Comparison of ENCODE assay signal across 9 mouse cellular contexts in the genomic region with DNA sequence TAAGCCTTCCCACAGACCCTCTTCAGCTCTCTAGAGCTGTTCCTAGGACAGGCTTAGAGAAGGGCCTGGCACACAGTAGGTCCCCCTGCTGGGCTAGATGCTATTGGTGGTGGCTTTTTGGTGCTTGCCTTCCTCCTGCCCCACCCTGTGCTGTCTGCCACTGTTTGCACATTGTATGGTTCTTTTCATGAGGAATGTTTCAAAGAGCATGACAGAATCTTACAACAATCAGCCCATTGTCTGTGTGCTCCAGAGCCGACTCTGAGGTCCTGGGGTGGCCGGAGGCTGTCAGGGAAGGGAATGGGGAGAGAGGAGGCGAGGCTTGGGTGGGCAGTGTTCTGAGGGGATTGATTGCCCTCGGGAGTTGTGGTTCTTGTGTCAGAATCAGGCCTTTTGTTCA. TPM values are rescaled to one million over a fixed set of nuclear protein-coding genes. Genes with fewer than 3 reads are reported as not detected.
DNase-seq lines count a peak whose midpoint lies in the region; ATAC-seq and TF ChIP-seq lines count a peak whose summit lies in the region.
"Had no signal": no experiment of that assay in that cellular context is flagged by ENCODE, and none has a peak within 500 bp of the region (broad histone marks: within the 10 kb centered on the region; RNA-seq: fewer than 3 reads in every experiment).

No protein-coding gene starts in this region.

- TF ChIP-seq EP300 in ES-Bruce4 (IDR thresholded peaks at IDR 0.05; ENCODE audit: insufficient read depth, low read depth, low read length): 0 out of 2 replicates have a peak, but pooled peaks have one; percentile 38

- no peak for TF ChIP-seq POLR2A in cerebellum, adult 2 months (IDR thresholded peaks at IDR 0.05; ENCODE audit: borderline replicate concordance, insufficient read depth, low read length)
- no peak for TF ChIP-seq POLR2A in ES-Bruce4 (IDR thresholded peaks at IDR 0.05; ENCODE audit: insufficient read depth, low read length)
- TF ChIP-seq POLR2A in thymus, adult 2 months (IDR thresholded peaks at IDR 0.05; ENCODE audit: control insufficient read depth, extremely low read depth, insufficient read depth, low read length, poor library complexity): no peak

- H3K4me3 ChIP-seq in cerebellum, adult 2 months (replicated peaks; ENCODE audit: insufficient read depth, low read depth, low read length): no peak overlapping the region
- H3K4me3 ChIP-seq in ES-Bruce4 (ENCODE audit: low read depth, low read length): no peak overlapping the region
- no peak overlapping the region for H3K4me3 ChIP-seq in midbrain, embryonic 14.5 days (replicated peaks; ENCODE audit: low read depth, low read length)
- no peak overlapping the region for H3K4me3 ChIP-seq in thymus, adult 2 months (ENCODE audit: control insufficient read depth, insufficient read depth, low read length)

- H3K4me1 ChIP-seq in cerebellum, adult 2 months (ENCODE audit: control insufficient read depth, insufficient read depth, low read length): no peaks in the 10 kb centered on the region
- no peaks in the 10 kb centered on the region for H3K4me1 ChIP-seq in ES-Bruce4 (ENCODE audit: control insufficient read depth, insufficient read depth, low read length)
- no peaks in the 10 kb centered on the region for H3K4me1 ChIP-seq in midbrain, embryonic 14.5 days (ENCODE audit: control insufficient read depth, insufficient read depth, low read length)
- no peaks in the 10 kb centered on the region for H3K4me1 ChIP-seq in thymus, adult 2 months (replicated peaks; ENCODE audit: control insufficient read depth, insufficient read depth, low read length)

- H3K36me3 ChIP-seq in ES-Bruce4 (ENCODE audit: control insufficient read depth, insufficient read depth, low read length, poor library complexity, severe bottlenecking): peaks cover 30% of the 10 kb centered on the region
- peaks cover 71% of the 10 kb centered on the region for H3K36me3 ChIP-seq in midbrain, embryonic 14.5 days (ENCODE audit: control insufficient read depth, insufficient read depth, low read length)
- peaks cover 53% of the 10 kb centered on the region for H3K36me3 ChIP-seq in thymus, adult 2 months (ENCODE audit: control insufficient read depth, insufficient read depth, low read length)

- H3K27me3 ChIP-seq in cerebellum, adult 2 months (ENCODE audit: control insufficient read depth, insufficient read depth, low read length): no peaks in the 10 kb centered on the region
- no peaks in the 10 kb centered on the region for H3K27me3 ChIP-seq in ES-Bruce4 (ENCODE audit: control insufficient read depth, insufficient read depth, low read length, poor library complexity, severe bottlenecking)
- H3K27me3 ChIP-seq in midbrain, embryonic 14.5 days (ENCODE audit: control insufficient read depth, insufficient read depth, low read length): no peaks in the 10 kb centered on the region
- H3K27me3 ChIP-seq in thymus, adult 2 months (ENCODE audit: control insufficient read depth, insufficient read depth, low read length): no peaks in the 10 kb centered on the region

- no peaks in the 10 kb centered on the region for H3K9me3 ChIP-seq in ES-Bruce4 (replicated peaks; ENCODE audit: control insufficient read depth, insufficient read depth, low read length, poor library complexity, severe bottlenecking)
- no peaks in the 10 kb centered on the region for H3K9me3 ChIP-seq in midbrain, embryonic 14.5 days (ENCODE audit: control insufficient read depth, low read length)

- peak overlapping the region; percentile 3; the same call in 1 of the 2 replicates for H3K27ac ChIP-seq in cerebellum, adult 2 months (ENCODE audit: insufficient read depth, low read length)
- H3K27ac ChIP-seq in ES-Bruce4 (ENCODE audit: insufficient read depth, low read length): peak overlapping the region; percentile 53; the same call in 1 of the 2 replicates
- H3K27ac ChIP-seq in midbrain, embryonic 14.5 days (replicated peaks; ENCODE audit: low read depth, low read length): 0 out of 2 replicates have a peak overlapping the region, but pooled peaks have one; percentile 8
- no peak overlapping the region for H3K27ac ChIP-seq in thymus, adult 2 months (ENCODE audit: control insufficient read depth, insufficient read depth, low read length)

- WGBS in cerebellum, adult 2 months: 54% methylated on average over 4 of the region's 4 CpGs
- 11% methylated on average over 4 of the region's 4 CpGs for WGBS in midbrain, embryonic 14.5 days
- WGBS in thymus, adult 2 months: 87% methylated on average over 4 of the region's 4 CpGs

- H3K4me2 ChIP-seq in midbrain, embryonic 14.5 days (ENCODE audit: low read length): no peak overlapping the region

- DNase-seq in cerebellum, adult 2 months: peak in 1 of 2 experiments; percentile 27
- no peak for DNase-seq in cerebellum, adult 8-10 months
- DNase-seq in fibroblast of lung, adult 2 months (ENCODE audit: low read depth): peak; percentile 53
- peak; percentile 31 for DNase-seq in midbrain, embryonic 14.5 days
- no peak for DNase-seq in cerebellum, postnatal 4 days (ENCODE audit: low spot score in 2 of 2)
- DNase-seq in thymus, adult 2 months: no peak
- DNase-seq: thymus, postnatal 4 days had no signal

- H3K9ac ChIP-seq in ES-Bruce4 (ENCODE audit: low read depth, poor library complexity, severe bottlenecking): no peak overlapping the region
- no peak overlapping the region for H3K9ac ChIP-seq in midbrain, embryonic 14.5 days (replicated peaks; ENCODE audit: low read length)

- ATAC-seq in midbrain, embryonic 14.5 days (ENCODE audit: low FRiP score, low TSS enrichment): no peak
- ATAC-seq in erythroblast, adult 5-6 weeks (replicated peaks; ENCODE audit: low FRiP score, poor library complexity, severe bottlenecking): no peak

- TF ChIP-seq CTCF in cerebellum, adult 2 months (IDR thresholded peaks at IDR 0.05; ENCODE audit: borderline replicate concordance, insufficient read depth, low read depth, low read length): no peak
- no peak for TF ChIP-seq CTCF in ES-Bruce4 (IDR thresholded peaks at IDR 0.05; ENCODE audit: low read depth, low read length)
- TF ChIP-seq CTCF in thymus, adult 2 months (IDR thresholded peaks at IDR 0.05; ENCODE audit: borderline replicate concordance, control insufficient read depth, extremely low read depth, insufficient read depth, low read length, poor library complexity): no peak

RNA-seq across cellular contexts. Expression of a gene that starts 18.1 kb away (rescaled TPM):
- polyA plus RNA-seq in cerebellum, adult 2 months (2012; rRNA removed): 21.6 and 28.6 TPM in 2 replicates
- polyA plus RNA-seq in ES-Bruce4 (2011; ENCODE audit: insufficient read depth, insufficient read length, low read depth, missing spikeins): 9.3 and 11.8 TPM in 2 replicates
- 0.43 and 0.68 TPM in 2 replicates for polyA plus RNA-seq in midbrain, embryonic 14.5 days (2014; fragmentation: Nextera tagmentation; extraction: Ambion mirVana)
- total RNA-seq in erythroblast, adult 5-6 weeks (2015; ENCODE audit: low replicate concordance): not detected in 2 replicates
- not detected in 2 replicates for total RNA-seq in erythroblast, adult 5-6 weeks (2017; ENCODE audit: low replicate concordance)
- 19.8 and 20.8 TPM in 2 replicates for polyA plus RNA-seq in thymus, adult 2 months (2012; rRNA removed)

RNA-seq across cellular contexts. Expression of a gene that starts 23.2 kb away (rescaled TPM):
- 24.7 and 28.5 TPM in 2 replicates for polyA plus RNA-seq in cerebellum, adult 2 months (2012; rRNA removed)
- 20.0 and 22.6 TPM in 2 replicates for polyA plus RNA-seq in ES-Bruce4 (2011; ENCODE audit: insufficient read depth, insufficient read length, low read depth, missing spikeins)
- 18.0 and 18.4 TPM in 2 replicates for polyA plus RNA-seq in midbrain, embryonic 14.5 days (2014; fragmentation: Nextera tagmentation; extraction: Ambion mirVana)
- 6.3 and 8.3 TPM in 2 replicates for total RNA-seq in erythroblast, adult 5-6 weeks (2015; ENCODE audit: low replicate concordance)
- 15.3 and 31.6 TPM in 2 replicates for total RNA-seq in erythroblast, adult 5-6 weeks (2017; ENCODE audit: low replicate concordance)
- 32.4 and 34.3 TPM in 2 replicates for polyA plus RNA-seq in thymus, adult 2 months (2012; rRNA removed)

RNA-seq across cellular contexts. Expression of a gene that starts 23.4 kb away (rescaled TPM):
- 49.5 and 53.5 TPM in 2 replicates for polyA plus RNA-seq in cerebellum, adult 2 months (2012; rRNA removed)
- 51.1 and 55.9 TPM in 2 replicates for polyA plus RNA-seq in ES-Bruce4 (2011; ENCODE audit: insufficient read depth, insufficient read length, low read depth, missing spikeins)
- polyA plus RNA-seq in midbrain, embryonic 14.5 days (2014; fragmentation: Nextera tagmentation; extraction: Ambion mirVana): 48.4 and 49.9 TPM in 2 replicates
- total RNA-seq in erythroblast, adult 5-6 weeks (2015; ENCODE audit: low replicate concordance): 3.6 and 6.3 TPM in 2 replicates
- total RNA-seq in erythroblast, adult 5-6 weeks (2017; ENCODE audit: low replicate concordance): 75.6 and 96.5 TPM in 2 replicates
- 43.4 and 44.8 TPM in 2 replicates for polyA plus RNA-seq in thymus, adult 2 months (2012; rRNA removed)

RNA-seq across cellular contexts. Expression of a gene that starts 44.6 kb away (rescaled TPM):
- polyA plus RNA-seq in cerebellum, adult 2 months (2012; rRNA removed): 0.11 TPM in 1 of 2 replicates, not detected in the other
- polyA plus RNA-seq in ES-Bruce4 (2011; ENCODE audit: insufficient read depth, insufficient read length, low read depth, missing spikeins): not detected in 2 replicates
- polyA plus RNA-seq in midbrain, embryonic 14.5 days (2014; fragmentation: Nextera tagmentation; extraction: Ambion mirVana): 0.22 and 0.31 TPM in 2 replicates
- 7.5 and 7.9 TPM in 2 replicates for total RNA-seq in erythroblast, adult 5-6 weeks (2015; ENCODE audit: low replicate concordance)
- 0.26 and 1.5 TPM in 2 replicates for total RNA-seq in erythroblast, adult 5-6 weeks (2017; ENCODE audit: low replicate concordance)
- 0.62 and 0.71 TPM in 2 replicates for polyA plus RNA-seq in thymus, adult 2 months (2012; rRNA removed)

RNA-seq across cellular contexts. Expression of a gene that starts 56.1 kb away (rescaled TPM):
- polyA plus RNA-seq in cerebellum, adult 2 months (2012; rRNA removed): 14.8 and 15.1 TPM in 2 replicates
- 96.4 and 107 TPM in 2 replicates for polyA plus RNA-seq in ES-Bruce4 (2011; ENCODE audit: insufficient read depth, insufficient read length, low read depth, missing spikeins)
- 32.5 and 39.3 TPM in 2 replicates for polyA plus RNA-seq in midbrain, embryonic 14.5 days (2014; fragmentation: Nextera tagmentation; extraction: Ambion mirVana)
- total RNA-seq in erythroblast, adult 5-6 weeks (2015; ENCODE audit: low replicate concordance): 1.5 and 4.8 TPM in 2 replicates
- 3.6 and 4.5 TPM in 2 replicates for total RNA-seq in erythroblast, adult 5-6 weeks (2017; ENCODE audit: low replicate concordance)
- 110 and 133 TPM in 2 replicates for polyA plus RNA-seq in thymus, adult 2 months (2012; rRNA removed)

Comparison
In these comparisons a context has a peak if more than half of its experiments do, and no peak if none do; other contexts are left out.
1. DNase-seq: peak in fibroblast of lung, adult 2 months (single experiment) and midbrain, embryonic 14.5 days (single experiment); none in cerebellum, adult 8-10 months (single experiment), cerebellum, postnatal 4 days (0 of 2) and thymus, adult 2 months (single experiment).